Mouse (Mus musculus) heart, postnatal 36 days (tissue): ENCODE results near the gene Dus1l. TPM values are rescaled to one million over a fixed set of nuclear protein-coding genes. Genes with fewer than 3 reads are reported as not detected.
"Not testable (repeated sequence)": the region's sequence is repeated elsewhere in the genome, so short reads cannot be mapped to it uniquely, and the experiment has no call there.

Experiments
- DNase-seq, 2 experiments: peaks; one replicate each; pipeline ENCODE4 v3.0.0; 2021 to 2022
- intact Hi-C: fragments of 180-260 bp; cut with DNase I; formaldehyde crosslinking; loops from one replicate; pipeline ENCODE4 v1.15.1; 2025
- total RNA-seq, 2 experiments: library from RNA; stranded (reverse); gene quantifications; 2 replicates each; pipeline ENCODE4 v1.2.3; 2021

Gene Dus1l
- total RNA-seq: 10 to 100 TPM; 25.0 to 29.0 TPM

DNA sequence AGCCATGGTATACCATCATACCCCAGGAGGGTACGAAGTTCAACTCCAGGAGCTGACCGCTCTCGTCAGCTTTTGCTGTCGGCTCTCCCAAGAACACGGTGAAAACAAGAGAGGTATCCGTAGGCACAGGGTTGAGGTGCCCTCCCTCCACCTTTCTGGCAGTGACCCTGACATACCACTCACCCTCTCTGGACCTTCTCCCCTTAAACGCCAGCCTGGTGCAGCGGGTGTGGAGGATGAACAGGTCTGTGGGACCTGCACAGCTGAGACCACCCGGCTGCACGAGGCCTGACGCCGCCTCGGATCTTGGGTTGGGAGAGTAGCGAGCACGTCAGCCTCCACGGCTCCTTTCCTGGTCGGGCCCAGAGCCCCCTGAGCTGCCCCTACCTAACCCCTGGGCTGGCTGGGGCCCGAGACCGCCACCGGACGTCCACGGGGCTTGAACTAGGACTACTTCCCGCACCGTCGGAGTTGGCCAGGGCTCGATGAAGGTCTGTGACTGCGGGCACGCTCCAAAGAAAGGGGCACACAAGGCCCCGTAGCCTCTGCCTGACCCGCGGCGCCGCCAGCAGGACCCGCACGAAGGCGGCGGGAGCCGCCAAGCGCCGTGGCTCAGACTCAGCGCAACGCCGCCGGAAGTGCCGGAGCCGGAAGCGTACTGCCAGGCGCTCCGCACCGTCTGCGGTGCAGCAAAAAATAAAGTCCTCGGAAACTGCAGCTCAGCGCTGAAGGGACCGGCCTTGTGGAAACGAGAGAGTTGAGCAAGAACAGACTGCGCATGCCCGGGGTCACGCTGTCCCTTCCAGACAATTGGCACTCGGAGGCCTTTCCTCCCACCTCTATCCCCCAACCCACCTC lies at the start of gene Dus1l:
TSS of gene Dus1l (minus strand) at position 648 of the 858 bp plus-strand sequence.
- peak; percentile 98 to 99 for DNase-seq
- intact Hi-C loops: loop anchor here (5.0 kb wide), 1 partner anchor 196 kb away; the partner anchor contains the start of gene Csnk1d

DNA sequence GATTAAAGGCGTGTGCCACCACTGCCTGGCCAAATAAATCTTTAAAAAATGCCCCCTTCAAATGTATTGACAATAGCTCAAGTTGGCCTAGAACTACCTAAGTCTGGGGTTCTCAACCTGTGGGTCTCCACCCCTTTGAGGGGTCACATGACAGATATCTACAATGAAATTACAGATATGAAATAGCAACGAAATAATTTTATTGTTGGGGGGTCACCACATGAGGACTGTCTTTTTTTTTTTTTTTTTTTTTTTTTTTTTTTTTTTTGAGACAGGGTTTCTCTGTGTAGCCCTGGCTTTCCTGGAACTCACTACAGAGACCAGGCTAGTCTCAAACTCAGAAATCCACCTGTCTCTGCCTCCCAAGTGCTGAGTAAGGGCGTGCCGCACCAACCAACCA lies 48.1 kb upstream of the Dus1l start:
- DNase-seq: no peak
- intact Hi-C loops: no loop called here

GRCm38 (mm10) chr11:120833555-120834280 lies 37.5 kb upstream of the Dus1l start:
- DNase-seq: no peak
- intact Hi-C loops: no loop called here

- intact Hi-C loops, DNase-seq: not testable (repeated sequence)
Measured at GRCm38 (mm10) chr11:120832962-120833361, 36.8 kb upstream of the Dus1l start.

GRCm38 (mm10) chr11:120831659-120832440 lies 35.6 kb upstream of the Dus1l start:
- DNase-seq: no peak
- intact Hi-C loops: no loop called here

GRCm38 (mm10) chr11:120830686-120831085 lies 34.5 kb upstream of the Dus1l start:
- DNase-seq: no peak
- intact Hi-C loops: no loop called here

- DNase-seq: no peak
- intact Hi-C loops: no loop called here
Measured at GRCm38 (mm10) chr11:120829757-120830532, 33.7 kb upstream of the Dus1l start.

- intact Hi-C loops: no loop called here
- DNase-seq: no peak
Measured at GRCm38 (mm10) chr11:120828416-120828815, 32.2 kb upstream of the Dus1l start.

DNA sequence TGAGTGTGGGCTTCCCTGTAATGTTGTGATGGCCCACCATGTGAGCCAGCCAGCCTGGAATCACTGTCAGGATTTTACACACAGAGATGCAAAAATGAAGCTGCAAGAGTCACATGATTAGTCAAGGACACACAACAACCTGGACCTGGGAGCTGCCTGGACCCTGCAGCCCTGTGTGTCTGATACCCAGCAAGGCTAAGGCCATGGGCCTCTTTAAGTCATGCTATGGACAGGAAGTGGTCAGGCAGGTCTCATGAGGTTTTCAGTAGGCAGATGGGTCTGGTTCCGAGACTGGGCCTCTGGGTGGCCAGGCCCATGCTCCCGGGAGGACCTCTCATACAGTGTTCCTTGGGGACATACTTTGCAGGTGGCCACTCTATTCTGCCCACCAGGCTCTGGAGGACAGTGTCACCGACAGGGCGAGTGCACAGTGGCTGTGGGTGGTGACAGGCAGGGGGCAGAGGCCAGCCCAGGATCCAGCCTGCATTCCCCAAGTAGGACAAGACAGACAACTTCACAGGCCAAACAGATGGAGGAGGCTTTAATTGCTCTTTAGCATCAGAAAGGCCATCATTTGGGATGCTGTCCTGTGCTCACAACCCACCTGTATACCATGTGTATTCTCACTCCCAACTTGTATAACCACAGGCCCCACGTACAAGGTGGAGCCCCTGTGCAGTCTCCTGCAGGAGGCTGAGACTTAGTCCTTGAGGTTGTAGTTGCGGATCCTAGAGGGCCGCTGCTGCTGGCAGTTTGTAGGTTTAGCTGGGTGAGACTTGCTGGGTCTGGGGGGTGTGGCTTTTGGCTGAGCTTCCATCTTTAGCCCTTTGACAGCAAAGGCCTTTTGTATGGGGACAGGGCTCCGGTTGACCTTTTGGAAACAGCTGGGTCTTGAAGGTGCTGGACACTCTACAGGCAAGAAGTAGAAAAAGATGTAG lies 30.1 kb upstream of the Dus1l start:
- DNase-seq: no peak
- intact Hi-C loops: no loop called here

DNA sequence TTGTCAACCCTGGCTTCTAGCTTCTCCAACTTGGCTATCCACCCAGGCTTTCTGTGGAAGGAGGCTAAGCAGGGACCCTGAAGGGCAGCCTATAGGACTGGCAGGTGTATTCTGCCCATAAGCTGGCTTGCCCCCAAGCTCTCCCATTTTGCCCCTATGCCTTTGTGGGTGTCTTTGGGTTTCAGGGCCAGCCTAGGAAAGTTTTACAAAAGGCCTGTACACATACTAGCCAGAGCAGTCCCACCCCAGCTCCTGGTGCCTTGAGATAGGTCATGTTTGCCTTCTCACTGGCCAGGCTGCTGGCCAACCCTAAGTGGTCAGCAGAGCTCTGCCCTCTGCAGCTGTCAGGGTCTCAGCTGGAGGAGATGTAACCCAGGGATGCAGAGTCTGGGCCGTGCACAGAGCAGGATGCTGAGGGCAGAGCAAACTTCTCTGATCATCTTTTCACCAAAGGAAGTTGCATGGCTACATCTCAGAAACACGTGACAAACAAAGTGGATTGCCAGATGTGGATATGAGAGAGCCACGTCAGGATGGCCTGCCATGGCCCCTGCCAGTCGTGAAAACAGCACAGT lies 29.2 kb upstream of the Dus1l start:
- intact Hi-C loops: no loop called here
- no peak for DNase-seq

- intact Hi-C loops: no loop called here
Measured at GRCm38 (mm10) chr11:120824787-120825288, 28.6 kb upstream of the Dus1l start.

GRCm38 (mm10) chr11:120823956-120824786 lies 28.0 kb upstream of the Dus1l start, which contains the start of gene Fasn:
TSS of gene Fasn (minus strand) at chr11:120824547.
- peak; percentile 92 to 96 for DNase-seq
- intact Hi-C loops: no loop called here

More at GRCm38 (mm10) chr11:120824787-120825288, 28.6 kb upstream of the Dus1l start:
- DNase-seq: no peak

- no peak for DNase-seq
- intact Hi-C loops: no loop called here
Measured at GRCm38 (mm10) chr11:120823551-120823947, 27.3 kb upstream of the Dus1l start.

DNA sequence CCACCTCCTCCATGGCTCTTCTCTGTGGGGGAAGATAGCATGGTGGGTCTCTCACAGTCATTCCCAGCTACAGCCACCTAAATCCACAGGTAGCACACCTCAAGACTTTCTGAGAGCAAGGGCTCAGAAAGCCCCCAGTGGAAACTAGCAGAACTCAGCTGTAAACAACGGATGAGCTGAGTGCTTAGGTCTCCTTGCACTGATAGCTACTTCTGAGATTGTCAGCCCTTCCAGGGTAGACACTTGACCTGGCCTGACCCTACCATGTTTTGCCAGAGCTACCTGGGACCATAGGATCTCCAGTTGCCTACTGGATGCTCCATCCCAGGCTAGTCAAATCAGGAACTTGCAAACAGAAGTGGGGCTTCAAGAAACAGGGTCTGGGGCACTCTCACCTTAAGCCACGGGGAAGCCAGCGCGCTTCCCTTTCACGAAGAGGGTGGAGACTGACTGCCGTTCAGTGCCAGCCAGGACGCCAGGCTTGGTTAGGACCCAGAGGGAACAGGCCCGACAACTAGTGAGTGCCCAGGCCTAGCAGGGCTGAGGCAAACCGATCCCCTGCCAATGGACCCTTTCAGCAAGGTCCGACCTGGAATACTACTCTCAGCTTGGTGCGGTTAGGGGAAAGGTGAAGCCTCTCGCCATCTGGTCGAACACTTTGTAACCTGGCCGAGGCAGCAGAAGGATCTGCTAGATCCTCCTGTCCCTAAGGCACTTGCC lies 26.8 kb upstream of the Dus1l start:
- DNase-seq: no peak
- intact Hi-C loops: no loop called here

GRCm38 (mm10) chr11:120822321-120822720 lies 26.1 kb upstream of the Dus1l start:
- DNase-seq: no peak
- intact Hi-C loops: no loop called here

DNA sequence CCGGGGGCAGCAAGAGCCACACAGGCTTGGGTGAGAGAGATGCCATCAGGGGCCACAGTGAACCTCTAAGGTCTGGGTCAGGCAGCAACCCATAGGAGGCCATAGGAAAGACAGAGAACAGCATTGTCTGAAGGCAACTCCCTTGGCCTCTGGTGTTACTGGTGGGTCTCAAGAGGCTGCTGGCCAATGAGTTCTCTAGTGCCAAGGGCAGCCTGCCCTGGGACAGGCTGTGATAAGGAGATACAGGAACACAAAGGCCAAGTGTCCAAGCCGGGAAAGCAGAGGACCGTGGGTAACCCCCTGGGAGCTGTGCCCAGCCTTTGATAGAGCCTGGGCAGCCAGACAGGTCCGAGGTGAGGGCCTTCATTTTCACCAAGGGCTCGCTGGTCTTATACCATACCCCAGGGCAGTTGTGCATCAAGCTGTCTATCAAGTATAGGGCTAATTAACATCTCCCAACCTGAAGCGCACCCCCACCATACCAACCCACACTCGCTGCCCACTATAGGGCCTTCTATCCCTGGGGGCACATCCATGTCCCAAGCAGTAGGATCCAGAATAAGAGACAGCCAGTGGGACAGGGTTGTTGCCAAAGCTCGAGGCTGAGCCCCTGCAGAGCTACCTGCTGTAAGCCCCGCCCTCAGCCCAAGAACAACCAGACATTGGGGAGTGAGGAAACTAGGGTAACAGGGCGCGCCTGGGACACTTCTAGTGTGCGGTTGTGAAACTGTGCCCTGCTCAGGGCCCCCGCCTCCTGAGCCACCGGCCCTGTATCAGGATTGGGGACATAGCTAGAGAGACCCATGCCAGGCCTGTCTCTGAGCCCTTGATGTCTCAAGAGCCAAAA lies 25.1 kb upstream of the Dus1l start:
- intact Hi-C loops: no loop called here
- no peak for DNase-seq
